Mouse (Mus musculus): ENCODE data around the gene Usf2.

Gene Usf2

GRCm38 (mm10) chr7:30909773-30910172 is 46.8 kb downstream of the Usf2 start:
- no peak for DNase-seq

DNA sequence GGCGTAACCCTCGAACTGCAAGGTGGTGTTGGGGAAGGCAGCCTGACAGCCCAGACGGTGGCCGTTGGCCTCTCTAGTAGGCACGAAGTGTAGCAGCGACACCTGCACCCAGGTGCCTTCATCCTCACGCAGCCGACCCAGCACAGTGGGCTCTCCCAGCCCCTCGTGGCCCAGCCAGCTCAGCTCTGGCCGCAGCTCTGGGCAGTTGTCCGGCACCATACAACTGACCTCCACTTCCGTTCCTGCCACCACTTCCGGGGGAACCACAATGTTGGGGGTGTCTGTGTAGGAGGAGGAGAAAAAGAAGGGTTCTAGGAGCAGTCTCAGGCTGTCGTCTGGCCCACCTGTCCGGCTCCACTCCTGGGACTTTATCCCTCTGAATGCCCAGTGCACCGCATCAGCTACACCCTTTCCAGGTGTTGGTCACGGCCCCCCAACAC is 47.6 kb downstream of the Usf2 start:
- no peak for DNase-seq

- DNase-seq, result no peak
These were observed 48.2 kb downstream of the Usf2 start for GRCm38 (mm10) chr7:30908277-30908991.

- peak in 1 of 2 experiments; percentile 9 for DNase-seq
These were observed 52.6 kb downstream of the Usf2 start for GRCm38 (mm10) chr7:30904042-30904441.

All from cerebellum, adult 18-20 months (tissue).